Mouse (Mus musculus) common myeloid progenitor, adult 5-6 weeks (primary cell): Measurements from ENCODE around the gene Lrch3. TPM values are rescaled to one million over a fixed set of nuclear protein-coding genes. Genes with fewer than 3 reads are reported as not detected.

Experiments
- total RNA-seq: library from RNA; stranded (forward); fragments of 200-1000, 187-1606 nt; gene quantifications from 2 replicates; pipeline ENCODE4 v1.2.3, GENCODE M21; 2017

Lrch3 gene
- total RNA-seq, 1 experiment from 2014 or later, result 20.0 TPM

Other genes with a start within 250 kb of the Lrch3 start
- not detected in 2 replicates for gene Muc4, start 178.2 kb upstream of the Lrch3 start, total RNA-seq
- gene Muc20, start 116.7 kb upstream of the Lrch3 start, total RNA-seq, result not detected in 2 replicates
- not detected in 2 replicates for gene Smbd1, start 103.6 kb upstream of the Lrch3 start, total RNA-seq
- gene Fyttd1, start 36.6 kb upstream of the Lrch3 start, total RNA-seq, result 42.8 and 63.5 TPM in 2 replicates
- 11.0 and 12.7 TPM in 2 replicates for gene Rubcn, start 36.3 kb upstream of the Lrch3 start, total RNA-seq
- gene Iqcg, start 142.1 kb downstream of the Lrch3 start, total RNA-seq, result 0.55 and 4.6 TPM in 2 replicates
- gene Rpl35a, start 142.4 kb downstream of the Lrch3 start, total RNA-seq, result 2,000 and 2,611 TPM in 2 replicates
- 2.1 and 19.5 TPM in 2 replicates for gene Lmln, start 148.4 kb downstream of the Lrch3 start, total RNA-seq